Mouse (Mus musculus) T-helper 1 cell (primary cell): Measurements from ENCODE around the gene Dirc2.

Experiments used
- in situ Hi-C: fragments of 300-600 bp; cut with MboI, MseI; formaldehyde crosslinking; loops from one replicate; pipeline ENCODE4 v1.15.1; 2025; ENCODE audit warnings: high pct_unique_total_duplicates

Dirc2 gene

DNA sequence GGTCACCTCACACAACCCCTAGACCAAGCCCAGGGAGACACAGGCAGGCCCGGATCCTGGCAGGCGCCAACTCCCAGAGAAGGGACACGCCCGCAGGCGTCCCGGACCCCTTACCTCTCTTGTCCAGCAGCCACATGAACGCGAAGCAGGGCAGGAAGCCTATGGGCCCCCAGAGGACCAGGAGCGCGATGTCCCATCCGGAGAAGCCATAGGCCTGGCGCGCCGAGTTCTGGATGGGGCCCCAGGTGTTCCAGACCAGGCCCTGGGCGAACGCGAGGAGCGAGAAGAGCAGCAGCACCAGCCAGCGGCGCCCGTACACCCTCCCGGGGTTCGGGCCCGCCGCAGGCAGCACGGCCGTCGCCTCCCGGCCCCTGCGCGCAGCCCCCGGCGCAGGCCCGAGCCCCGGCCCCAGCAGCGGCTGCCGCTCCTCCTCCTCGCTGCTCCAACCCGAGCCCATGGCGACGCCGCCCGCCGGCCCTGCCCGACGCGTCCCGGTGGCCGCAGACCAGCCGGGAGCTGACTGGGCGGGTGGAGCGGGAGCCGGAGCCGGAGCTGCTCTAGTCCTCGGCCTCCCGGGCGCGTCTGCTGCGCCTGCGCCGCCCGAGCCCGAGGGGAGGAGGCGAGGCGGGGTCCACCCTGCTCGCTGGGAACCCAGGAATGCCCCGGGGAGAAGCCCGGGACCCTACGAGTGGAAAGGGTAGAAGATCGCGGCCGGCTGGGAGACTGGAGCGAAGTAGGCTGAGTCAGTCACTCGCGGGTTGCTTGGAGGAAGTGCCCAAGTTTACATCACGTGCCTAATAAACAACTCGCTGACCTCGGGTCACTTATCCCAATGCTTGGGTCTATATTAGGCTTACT lies at the start of gene Dirc2:
Gene Dirc2, minus strand, starts transcription at position 572 of the 858 bp plus-strand sequence.
- in situ Hi-C loops = no loop called here

- in situ Hi-C loops = loop anchor here (5.0 kb wide), 1 partner anchor 90 kb away; no protein-coding TSS in a partner anchor
These were observed 48.3 kb upstream of the Dirc2 start for GRCm38 (mm10) chr16:35817255-35818089.

GRCm38 (mm10) chr16:35813119-35813518 lies 44.0 kb upstream of the Dirc2 start:
- in situ Hi-C loops = no loop called here

DNA sequence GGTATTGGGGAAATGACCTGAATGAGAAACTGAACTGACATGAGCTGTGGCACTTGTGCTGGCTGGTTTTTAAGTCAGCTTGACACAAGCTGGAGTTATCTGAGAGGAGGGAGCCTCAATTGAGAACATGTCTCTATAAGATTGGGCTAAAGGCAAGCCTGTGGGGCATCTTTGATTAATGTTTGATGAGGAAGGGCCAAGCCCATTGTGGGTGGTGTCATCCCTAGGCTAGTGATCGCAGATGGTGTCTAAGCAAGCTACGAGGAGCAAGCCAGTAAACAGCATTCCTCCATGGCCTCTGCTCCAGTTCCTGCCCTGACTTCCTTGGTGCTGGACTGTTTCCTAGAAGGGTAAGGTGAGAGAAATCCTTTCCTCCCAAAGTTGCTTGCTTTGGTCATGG lies 39.7 kb upstream of the Dirc2 start:
- in situ Hi-C loops = no loop called here

GRCm38 (mm10) chr16:35807663-35807992 lies 38.5 kb upstream of the Dirc2 start:
- in situ Hi-C loops = no loop called here

GRCm38 (mm10) chr16:35806973-35807662 lies 38.0 kb upstream of the Dirc2 start:
- in situ Hi-C loops = no loop called here

GRCm38 (mm10) chr16:35803723-35804122 lies 34.6 kb upstream of the Dirc2 start:
- in situ Hi-C loops = no loop called here

GRCm38 (mm10) chr16:35802163-35802562 lies 33.0 kb upstream of the Dirc2 start:
- in situ Hi-C loops = no loop called here

DNA sequence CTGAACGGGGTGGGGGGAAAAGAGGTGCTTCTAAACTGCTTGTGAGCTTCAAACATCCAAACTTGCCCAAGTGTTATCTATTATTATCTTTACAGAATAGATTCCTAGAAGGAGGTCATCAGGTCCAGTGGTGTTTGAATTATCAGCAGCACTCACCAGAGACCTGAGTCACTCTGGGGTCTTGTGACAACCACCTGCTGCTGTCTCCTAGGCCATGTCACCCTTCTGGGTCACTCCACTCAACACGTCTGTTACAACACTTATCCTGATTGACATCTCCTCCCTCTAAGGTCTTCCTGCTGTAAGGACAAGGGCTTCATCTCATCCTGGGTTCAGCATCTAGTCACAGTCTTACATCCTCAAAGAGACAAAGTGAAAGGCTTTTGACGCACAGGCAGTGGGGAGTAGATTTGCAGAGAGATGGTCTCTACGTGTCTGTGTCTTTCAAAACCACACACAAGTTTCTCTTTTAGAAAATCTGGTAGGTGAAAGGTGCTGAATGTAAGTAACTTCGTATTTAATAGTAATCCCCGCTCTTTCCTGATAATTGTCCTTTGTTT lies 22.9 kb upstream of the Dirc2 start:
- in situ Hi-C loops = loop anchor here (10.0 kb wide), 1 partner anchor 1317 kb away; no protein-coding TSS in a partner anchor

DNA sequence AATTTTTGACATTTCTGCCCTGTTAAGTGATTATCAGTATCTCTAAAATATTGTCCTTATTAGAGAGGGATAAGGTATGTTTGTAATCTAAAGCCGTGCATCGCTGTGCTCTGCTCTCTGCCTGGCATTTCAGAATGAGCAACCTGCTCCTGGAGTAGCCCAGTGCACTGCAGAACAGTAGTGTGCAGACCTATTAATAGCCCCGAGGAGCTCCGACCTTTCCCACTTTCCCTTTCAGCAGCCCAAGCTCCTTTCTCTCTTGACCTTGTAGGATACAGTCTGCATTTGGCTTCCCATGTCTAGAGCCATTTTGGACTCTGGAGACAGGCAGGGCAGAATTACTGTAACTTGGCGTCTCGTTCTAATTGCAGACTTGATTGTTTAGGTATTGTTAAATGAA lies 19.2 kb upstream of the Dirc2 start:
- in situ Hi-C loops = no loop called here

- in situ Hi-C loops = no loop called here
These were observed 18.5 kb upstream of the Dirc2 start for GRCm38 (mm10) chr16:35787568-35788189.

GRCm38 (mm10) chr16:35787163-35787562 lies 18.0 kb upstream of the Dirc2 start:
- in situ Hi-C loops = no loop called here

DNA sequence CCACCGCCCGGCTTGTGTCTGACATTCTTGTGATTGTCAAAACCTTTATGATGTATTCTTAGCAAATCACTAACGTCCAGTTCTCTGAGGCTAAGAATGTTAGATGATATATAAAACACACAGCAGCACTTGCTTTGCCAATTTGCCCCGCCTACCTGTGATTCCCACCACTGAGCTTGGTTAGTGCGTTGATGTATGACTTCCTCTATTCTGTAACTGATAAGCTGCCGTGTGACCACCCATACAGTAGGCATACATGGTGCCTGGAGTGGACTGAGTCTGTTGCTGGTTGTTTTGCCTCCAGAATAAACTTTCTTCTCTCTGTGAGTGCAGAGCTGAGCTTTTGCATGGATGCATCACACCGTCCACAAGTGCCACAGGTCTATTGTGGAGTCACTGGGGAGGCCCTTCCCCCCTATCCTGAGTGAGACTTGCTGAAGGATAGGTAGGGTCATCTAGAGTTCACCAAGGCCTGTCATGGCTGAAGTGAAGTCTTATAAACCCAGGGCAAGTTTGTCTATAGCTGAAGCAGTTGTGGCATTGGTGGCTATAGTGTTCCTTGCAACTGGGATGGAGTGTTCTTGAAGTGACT lies 15.1 kb upstream of the Dirc2 start:
- in situ Hi-C loops = no loop called here

DNA sequence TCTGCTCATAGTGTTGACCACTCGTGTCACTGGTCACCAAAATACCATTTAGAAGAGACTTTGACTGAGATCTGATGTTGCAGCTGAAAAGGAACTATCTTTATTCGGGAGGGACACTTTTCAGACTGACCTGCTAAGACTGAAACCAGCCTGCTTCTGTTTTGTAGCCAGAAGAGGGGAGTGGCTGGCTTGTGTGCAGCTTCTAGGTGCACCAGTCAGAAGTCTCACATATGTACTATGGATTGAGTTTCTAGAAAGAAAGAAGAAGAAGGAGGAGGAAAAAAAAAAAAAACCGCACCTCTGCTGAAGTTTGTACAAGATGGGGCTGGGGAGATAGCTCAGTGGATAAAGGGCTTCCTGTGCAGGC lies 14.0 kb upstream of the Dirc2 start:
- in situ Hi-C loops = no loop called here

DNA sequence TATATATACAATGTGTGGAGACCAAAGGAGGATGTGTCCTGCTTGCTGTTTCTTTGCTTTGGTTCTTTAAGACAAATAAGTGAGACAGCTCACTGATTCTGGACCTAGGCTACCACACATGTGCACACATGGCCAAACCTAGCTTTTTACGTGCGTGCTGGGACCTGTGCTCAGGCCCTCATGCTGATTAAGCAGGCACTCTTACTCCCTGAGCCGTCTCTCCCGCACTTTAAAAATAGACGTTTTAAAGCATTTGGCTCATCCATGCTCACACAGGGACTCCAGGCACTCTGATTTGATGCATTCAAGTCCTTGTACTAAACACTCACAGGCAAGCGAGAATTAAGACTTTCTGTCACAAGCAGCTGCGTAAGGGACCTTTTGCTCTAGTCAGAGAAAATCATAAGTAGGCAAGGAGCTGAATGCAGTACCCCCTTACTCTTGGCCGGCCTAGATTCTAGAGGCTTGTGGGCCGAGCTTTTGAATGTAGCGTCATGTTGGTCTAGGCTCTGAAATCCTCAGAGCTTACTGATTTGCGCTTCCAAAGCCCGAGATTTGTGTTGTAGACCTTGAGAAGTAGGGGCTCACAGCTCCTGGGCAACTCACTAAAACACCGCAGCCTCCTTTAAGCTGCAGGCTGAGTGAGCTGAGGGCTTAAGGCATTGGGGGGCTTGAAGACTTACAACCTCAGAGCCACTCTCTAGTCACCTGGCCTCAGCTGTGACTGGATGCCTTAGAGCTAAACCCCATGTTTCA lies 13.5 kb upstream of the Dirc2 start:
- in situ Hi-C loops = no loop called here

- in situ Hi-C loops = no loop called here
These were observed 12.5 kb upstream of the Dirc2 start for GRCm38 (mm10) chr16:35781651-35782050.

DNA sequence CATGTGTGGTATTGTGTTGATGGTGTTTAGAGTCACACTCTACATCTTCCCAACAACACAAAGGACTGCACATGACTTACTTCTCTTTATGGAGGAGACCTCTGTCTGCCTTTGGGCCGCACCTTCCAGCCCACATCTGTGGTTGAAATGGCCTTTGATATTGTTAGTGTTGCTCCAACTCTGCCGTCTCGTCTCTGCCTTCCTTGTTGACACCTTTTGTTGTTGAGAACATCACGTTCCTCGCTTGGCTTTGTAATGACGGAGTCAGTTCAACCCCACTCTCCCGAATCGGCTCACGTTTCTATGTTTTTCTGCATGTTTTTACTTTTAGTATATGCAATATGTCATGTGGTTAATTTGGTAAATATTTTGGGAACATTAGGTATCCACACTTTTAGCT lies 11.9 kb upstream of the Dirc2 start:
- in situ Hi-C loops = no loop called here

GRCm38 (mm10) chr16:35779681-35780080 lies 10.5 kb upstream of the Dirc2 start:
- in situ Hi-C loops = no loop called here

- in situ Hi-C loops = no loop called here
These were observed 8.6 kb upstream of the Dirc2 start for GRCm38 (mm10) chr16:35777768-35778167.

- in situ Hi-C loops = no loop called here
These were observed 7.6 kb upstream of the Dirc2 start for GRCm38 (mm10) chr16:35776737-35777136.
